Comparison of ENCODE assay signal across 22 mouse cellular contexts in the genomic region with DNA sequence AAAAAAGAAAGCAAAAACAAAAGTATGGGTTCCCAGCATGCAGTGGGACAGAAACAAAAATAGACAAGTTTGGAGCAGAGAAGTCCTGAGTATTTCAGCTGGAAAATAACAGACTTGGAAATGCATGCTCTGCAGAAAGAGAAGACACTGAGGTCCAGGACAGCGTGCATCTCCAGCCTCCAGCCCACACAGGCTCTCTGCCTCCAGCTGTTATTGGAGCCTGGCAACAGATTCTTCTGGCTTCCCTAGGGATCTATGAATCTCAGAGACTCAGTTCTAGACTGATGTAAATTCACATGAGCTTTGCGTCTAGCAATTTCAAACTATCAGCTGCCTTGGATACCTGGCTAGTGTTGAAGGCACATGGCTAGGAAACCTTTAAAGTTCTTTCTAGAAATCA. TPM values are rescaled to one million over a fixed set of nuclear protein-coding genes. Genes with fewer than 3 reads are reported as not detected.
DNase-seq lines count a peak whose midpoint lies in the region; ATAC-seq and TF ChIP-seq lines count a peak whose summit lies in the region.
"Had no signal": no experiment of that assay in that cellular context is flagged by ENCODE, and none has a peak within 500 bp of the region (broad histone marks: within the 10 kb centered on the region; RNA-seq: fewer than 3 reads in every experiment).

No protein-coding gene starts in this region.

- DNase-seq in heart, postnatal 4 days, result peak; percentile 36
- DNase-seq in urinary bladder, postnatal 14 days (ENCODE audit: low spot score), result peak; percentile 10
- DNase-seq in urinary bladder, adult 2 months (ENCODE audit: low spot score), result no peak
- DNase-seq in kidney, postnatal 0 days (ENCODE audit: low spot score), result peak; percentile 75
- DNase-seq in hindbrain, embryonic 11.5 days (ENCODE audit: low spot score), result no peak
- DNase-seq: cerebellum, adult 11 months; forebrain, postnatal 0 days; layer of hippocampus, postnatal 36 days; lung, embryonic 14.5 days; lung, postnatal 4 days; right cerebral cortex, postnatal 4 days had no signal

- H3K9me3 ChIP-seq in heart, embryonic 12.5 days (replicated peaks), result 0 out of 2 replicates have a peak, but pooled peaks cover 4% of the 10 kb centered on the region
- no peaks in the 10 kb centered on the region for H3K9me3 ChIP-seq in kidney, postnatal 0 days (replicated peaks; ENCODE audit: low read length)
- no peaks in the 10 kb centered on the region for H3K9me3 ChIP-seq in hindbrain, embryonic 11.5 days (ENCODE audit: control insufficient read depth, low read length)
- no peaks in the 10 kb centered on the region for H3K9me3 ChIP-seq in hindbrain, embryonic 13.5 days
- H3K9me3 ChIP-seq: embryonic facial prominence, embryonic 12.5 days; G1E; heart, embryonic 10.5 days; midbrain, embryonic 12.5 days; neural tube, embryonic 15.5 days had no signal

- H3K27ac ChIP-seq in heart, embryonic 12.5 days (ENCODE audit: poor library complexity, severe bottlenecking), result no peak overlapping the region
- H3K27ac ChIP-seq in kidney, postnatal 0 days, result peak overlapping the region; percentile 72
- no peak overlapping the region for H3K27ac ChIP-seq in hindbrain, embryonic 11.5 days (ENCODE audit: low read depth, low read length)
- H3K27ac ChIP-seq in hindbrain, embryonic 13.5 days, result no peak overlapping the region
- H3K27ac ChIP-seq: embryonic facial prominence, embryonic 12.5 days; heart, embryonic 10.5 days; midbrain, embryonic 12.5 days; neural tube, embryonic 15.5 days had no signal

- no peak overlapping the region for H3K4me3 ChIP-seq in heart, embryonic 12.5 days
- H3K4me3 ChIP-seq in kidney, postnatal 0 days (replicated peaks; ENCODE audit: low read depth, low read length), result no peak overlapping the region
- no peak overlapping the region for H3K4me3 ChIP-seq in hindbrain, embryonic 11.5 days (ENCODE audit: low read depth, low read length)
- H3K4me3 ChIP-seq in hindbrain, embryonic 13.5 days, result no peak overlapping the region
- H3K4me3 ChIP-seq: embryonic facial prominence, embryonic 12.5 days; heart, embryonic 10.5 days; midbrain, embryonic 12.5 days; myocyte; neural tube, embryonic 15.5 days had no signal

- 67% methylated on average over 2 of the region's 2 CpGs for WGBS in heart, embryonic 12.5 days
- 48% methylated on average over 2 of the region's 2 CpGs for WGBS in kidney, postnatal 0 days
- 70% methylated on average over 2 of the region's 2 CpGs for WGBS in hindbrain, embryonic 11.5 days
- WGBS in hindbrain, embryonic 13.5 days, result 79% methylated on average over 2 of the region's 2 CpGs

- no peak overlapping the region for H3K4me2 ChIP-seq in heart, embryonic 12.5 days
- H3K4me2 ChIP-seq in kidney, postnatal 0 days (ENCODE audit: low read length), result no peak overlapping the region
- no peak overlapping the region for H3K4me2 ChIP-seq in hindbrain, embryonic 11.5 days (replicated peaks; ENCODE audit: low read depth, low read length)
- H3K4me2 ChIP-seq in hindbrain, embryonic 13.5 days, result no peak overlapping the region
- H3K4me2 ChIP-seq: embryonic facial prominence, embryonic 12.5 days; liver, embryonic 11.5 days; lung, embryonic 14.5 days; midbrain, embryonic 12.5 days; neural tube, embryonic 15.5 days had no signal

- no peak for TF ChIP-seq CTCF in kidney, postnatal 0 days (IDR thresholded peaks at IDR 0.05; ENCODE audit: low read depth)

- H3K36me3 ChIP-seq in heart, embryonic 12.5 days, result no peaks in the 10 kb centered on the region
- no peaks in the 10 kb centered on the region for H3K36me3 ChIP-seq in kidney, postnatal 0 days (ENCODE audit: insufficient read depth, low read length)
- no peaks in the 10 kb centered on the region for H3K36me3 ChIP-seq in hindbrain, embryonic 11.5 days (ENCODE audit: control insufficient read depth, insufficient read depth, low read length)
- no peaks in the 10 kb centered on the region for H3K36me3 ChIP-seq in hindbrain, embryonic 13.5 days
- H3K36me3 ChIP-seq: embryonic facial prominence, embryonic 12.5 days; G1E; heart, embryonic 10.5 days; midbrain, embryonic 12.5 days; neural tube, embryonic 15.5 days had no signal

- no peaks in the 10 kb centered on the region for H3K27me3 ChIP-seq in heart, embryonic 12.5 days (replicated peaks)
- H3K27me3 ChIP-seq in kidney, postnatal 0 days (ENCODE audit: insufficient read depth, low read length), result no peaks in the 10 kb centered on the region
- H3K27me3 ChIP-seq in hindbrain, embryonic 11.5 days (ENCODE audit: control insufficient read depth, insufficient read depth, low read length), result no peaks in the 10 kb centered on the region
- H3K27me3 ChIP-seq in hindbrain, embryonic 13.5 days, result no peaks in the 10 kb centered on the region
- H3K27me3 ChIP-seq: embryonic facial prominence, embryonic 12.5 days; midbrain, embryonic 12.5 days; neural tube, embryonic 15.5 days had no signal

- no peak overlapping the region for H3K9ac ChIP-seq in heart, embryonic 12.5 days
- H3K9ac ChIP-seq in kidney, postnatal 0 days (ENCODE audit: low read depth, low read length), result no peak overlapping the region
- H3K9ac ChIP-seq in hindbrain, embryonic 11.5 days (ENCODE audit: low read depth, low read length), result no peak overlapping the region
- H3K9ac ChIP-seq in hindbrain, embryonic 13.5 days, result no peak overlapping the region
- H3K9ac ChIP-seq: embryonic facial prominence, embryonic 12.5 days; forebrain, postnatal 0 days; lung, embryonic 14.5 days; midbrain, embryonic 12.5 days; neural tube, embryonic 15.5 days had no signal

- ATAC-seq in heart, embryonic 12.5 days (ENCODE audit: insufficient number of reproducible peaks, low FRiP score), result no peak
- no peak for ATAC-seq in kidney, postnatal 0 days (replicated peaks; ENCODE audit: low FRiP score, low read depth)
- ATAC-seq in hindbrain, embryonic 11.5 days (ENCODE audit: low FRiP score), result no peak
- no peak for ATAC-seq in hindbrain, embryonic 13.5 days (ENCODE audit: low FRiP score)
- ATAC-seq: CD4-positive, CD25-positive, alpha-beta regulatory T cell, adult 4 months; forebrain, postnatal 0 days had no signal

- H3K4me1 ChIP-seq in heart, embryonic 12.5 days (replicated peaks), result peaks cover 36% of the 10 kb centered on the region
- no peaks in the 10 kb centered on the region for H3K4me1 ChIP-seq in kidney, postnatal 0 days (replicated peaks; ENCODE audit: insufficient read depth, low read length)
- H3K4me1 ChIP-seq in hindbrain, embryonic 11.5 days (replicated peaks; ENCODE audit: control insufficient read depth, insufficient read depth, low read length), result no peaks in the 10 kb centered on the region
- H3K4me1 ChIP-seq in hindbrain, embryonic 13.5 days (replicated peaks), result no peaks in the 10 kb centered on the region
- H3K4me1 ChIP-seq: embryonic facial prominence, embryonic 12.5 days; midbrain, embryonic 12.5 days; neural tube, embryonic 15.5 days had no signal

RNA-seq across cellular contexts. Expression of a gene that starts 48.2 kb away (rescaled TPM):
- 1,000 to 10,000 TPM; 1,103 to 1,257 TPM for total RNA-seq in heart, postnatal 4 days (2021)
- polyA plus RNA-seq in heart, embryonic 12.5 days (2016; fragmentation: Nextera tagmentation; extraction: Ambion mirVana), result 203 and 205 TPM in 2 replicates
- polyA plus RNA-seq in urinary bladder, adult 2 months (2012; rRNA removed), result 96.7 and 120 TPM in 2 replicates
- 135 and 145 TPM in 2 replicates for polyA plus RNA-seq in kidney, postnatal 0 days (2015; fragmentation: Nextera tagmentation; extraction: Ambion mirVana)
- 9.3 and 10.8 TPM in 2 replicates for polyA plus RNA-seq in hindbrain, embryonic 11.5 days (2014; fragmentation: Nextera tagmentation; extraction: Ambion mirVana)
- polyA plus RNA-seq in hindbrain, embryonic 13.5 days (2015; fragmentation: Nextera tagmentation; extraction: Ambion mirVana), result 19.8 and 21.2 TPM in 2 replicates
- total RNA-seq: hematopoietic stem cell, adult 5-6 weeks had no signal
- polyA plus RNA-seq: G1E had no signal

Comparison
In these comparisons a context has a peak if more than half of its experiments do, and no peak if none do; other contexts are left out.
1. DNase-seq: peak in heart, postnatal 4 days (single experiment), urinary bladder, postnatal 14 days (single experiment) and kidney, postnatal 0 days (single experiment); none in urinary bladder, adult 2 months (single experiment) and hindbrain, embryonic 11.5 days (single experiment).